Mouse (Mus musculus) hindbrain, postnatal 0 days (tissue): ENCODE results near the gene Pnma5. TPM values are rescaled to one million over a fixed set of nuclear protein-coding genes. Genes with fewer than 3 reads are reported as not detected.

ENCODE experiments used
- ATAC-seq: fragments of 200-750 bp; cut with Nextera tagmentation; 2 replicates; pipeline ENCODE4 v1.8.0; 2017; ENCODE audit warnings: mild to moderate bottlenecking, moderate TSS enrichment, moderate library complexity
- DNase-seq: peaks from one replicate; pipeline ENCODE4 v3.0.0-alpha.2; 2015; ENCODE audit warnings: low spot score
- H3K27ac ChIP-seq: fragments of 300-500 bp; sonication (generic); 2 replicates; pipeline ENCODE4 v1.5.1; 2014; ENCODE audit warnings: mild to moderate bottlenecking
- H3K27me3 ChIP-seq: fragments of 300-500 bp; sonication (generic); 2 replicates; pipeline ENCODE4 v1.6.1; 2014; ENCODE audit warnings: low read length, mixed read lengths; ENCODE audit not compliant: insufficient read depth
- H3K36me3 ChIP-seq: fragments of 300-500 bp; sonication (generic); 2 replicates; pipeline ENCODE4 v1.6.1; 2014; ENCODE audit warnings: low read length, mixed read lengths; ENCODE audit not compliant: insufficient read depth
- H3K4me1 ChIP-seq: fragments of 300-500 bp; sonication (generic); 2 replicates; pipeline ENCODE4 v1.6.1; 2014; ENCODE audit warnings: antibody characterized with exemption, low read length, mixed read lengths; ENCODE audit not compliant: insufficient read depth
- H3K4me2 ChIP-seq: fragments of 300-500 bp; sonication (generic); 2 replicates; pipeline ENCODE4 v1.6.1; 2014; ENCODE audit warnings: low read depth, mild to moderate bottlenecking, low read length, moderate library complexity, mixed read lengths
- H3K4me3 ChIP-seq: fragments of 300-500 bp; sonication (generic); 2 replicates; pipeline ENCODE4 v1.5.1; 2014; ENCODE audit warnings: low read length
- H3K9ac ChIP-seq: fragments of 300-500 bp; sonication (generic); replicated peaks from 2 replicates; pipeline ENCODE4 v1.6.1; 2014; ENCODE audit warnings: mild to moderate bottlenecking, low read length, moderate library complexity, mixed read lengths
- H3K9me3 ChIP-seq: fragments of 300-500 bp; sonication (generic); 2 replicates; pipeline ENCODE4 v1.6.1; 2016; ENCODE audit warnings: low read length, mixed read lengths
- CTCF ChIP-seq: IDR thresholded peaks from 2 replicates; pipeline ENCODE4 v1.5.1; 2016; ENCODE audit warnings: antibody characterized with exemption, control low read depth, low read depth
- WGBS: fragments of 180-500 bp; shearing (Covaris S2); extraction: QIAGEN DNeasy Blood & Tissue Kit; methylation state at CpG from one replicate; pipeline ENCODE4 v1.1.7; 2014; 5-methylcytosine and 5-hydroxymethylcytosine counted together
- polyA plus RNA-seq: library from polyadenylated mRNA; unstranded; fragments of >200 nt; fragmentation: Nextera tagmentation; extraction: Ambion mirVana; gene quantifications from 2 replicates; pipeline ENCODE4 v1.2.1, GENCODE M21; 2015
- total RNA-seq: library from RNA; depleted of rRNA; stranded (reverse); fragments of >200 nt; gene quantifications from 2 replicates; pipeline ENCODE4 v1.2.3, GENCODE M21; 2014

Gene Pnma5
- total and polyA plus RNA-seq, 2 experiments from 2014 or later, result 0.33 TPM; not detected in 1

GRCm38 (mm10) chrX:73005678-73006077 lies 31.2 kb downstream of the Pnma5 start:
- DNase-seq (no peak), ATAC-seq (no peak)
- 76% methylated on average over 4 of the region's 4 CpGs for WGBS
- Histone ChIP-seq H3K27ac (no peak overlapping the region), H3K27me3 (no peaks in the 10 kb centered on the region), H3K4me2 (no peak overlapping the region), H3K4me3 (no peak overlapping the region), H3K9ac (no peak overlapping the region), H3K36me3 (no peaks in the 10 kb centered on the region), H3K9me3 (no peaks in the 10 kb centered on the region), H3K4me1 (no peaks in the 10 kb centered on the region)
- TF ChIP-seq CTCF, result no peak

DNA sequence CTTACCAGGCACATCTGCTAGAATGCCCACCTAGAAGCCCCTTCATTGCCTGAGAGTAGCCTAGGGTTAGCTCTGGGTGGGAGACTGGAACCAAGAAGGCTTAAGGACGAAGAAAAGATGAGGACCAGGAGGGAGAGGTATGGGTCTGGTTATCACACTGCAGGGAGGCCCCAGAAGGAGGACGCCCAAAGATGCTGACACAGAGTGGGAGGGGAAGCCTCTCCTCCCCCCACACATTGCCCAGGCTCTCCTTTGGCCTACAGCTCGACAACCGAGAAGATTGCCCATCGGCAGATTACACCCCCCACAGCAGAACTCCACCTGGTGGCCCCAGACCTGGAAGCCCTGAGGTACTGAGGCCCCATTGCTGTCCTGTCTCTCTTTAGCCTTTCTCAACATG lies 33.8 kb downstream of the Pnma5 start:
- Histone ChIP-seq H3K27ac (no peak overlapping the region), H3K36me3 (no peaks in the 10 kb centered on the region), H3K9me3 (no peaks in the 10 kb centered on the region), H3K27me3 (no peaks in the 10 kb centered on the region), H3K4me1 (no peaks in the 10 kb centered on the region), H3K4me2 (no peak overlapping the region), H3K9ac (no peak overlapping the region), H3K4me3 (no peak overlapping the region)
- DNase-seq, result no peak
- ATAC-seq, result no peak
- no peak for TF ChIP-seq CTCF
- 84% methylated on average over 5 of the region's 5 CpGs for WGBS

DNA sequence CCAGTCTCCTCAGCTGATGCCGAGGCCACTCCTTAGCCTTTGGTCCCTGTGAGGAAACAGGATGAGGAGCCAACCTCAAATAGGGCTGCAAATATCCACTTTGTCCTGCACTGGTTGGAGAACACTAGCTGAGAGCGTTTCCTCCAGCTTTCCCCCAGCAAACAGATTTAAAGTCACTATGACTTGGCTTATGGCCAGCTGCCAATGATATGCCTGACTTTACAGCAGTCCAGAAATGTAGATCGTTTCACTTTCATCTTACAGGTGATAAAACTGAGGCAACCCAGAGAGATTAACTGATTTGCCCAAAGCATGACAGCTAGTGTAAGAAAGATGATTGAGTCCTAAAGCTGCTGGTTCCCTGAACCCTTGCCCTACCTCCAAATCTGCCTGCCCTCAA lies 41.4 kb downstream of the Pnma5 start:
- no peak overlapping the region for H3K27ac ChIP-seq
- no peaks in the 10 kb centered on the region for H3K27me3 ChIP-seq
- H3K9me3 ChIP-seq, result no peaks in the 10 kb centered on the region
- H3K9ac ChIP-seq, result no peak overlapping the region
- 71% methylated on average over 3 of the region's 3 CpGs for WGBS
- H3K4me3 ChIP-seq, result no peak overlapping the region
- H3K4me2 ChIP-seq, result no peak overlapping the region
- no peaks in the 10 kb centered on the region for H3K4me1 ChIP-seq
- DNase-seq (no peak), ATAC-seq (no peak)
- no peak for TF ChIP-seq CTCF
- no peaks in the 10 kb centered on the region for H3K36me3 ChIP-seq

DNA sequence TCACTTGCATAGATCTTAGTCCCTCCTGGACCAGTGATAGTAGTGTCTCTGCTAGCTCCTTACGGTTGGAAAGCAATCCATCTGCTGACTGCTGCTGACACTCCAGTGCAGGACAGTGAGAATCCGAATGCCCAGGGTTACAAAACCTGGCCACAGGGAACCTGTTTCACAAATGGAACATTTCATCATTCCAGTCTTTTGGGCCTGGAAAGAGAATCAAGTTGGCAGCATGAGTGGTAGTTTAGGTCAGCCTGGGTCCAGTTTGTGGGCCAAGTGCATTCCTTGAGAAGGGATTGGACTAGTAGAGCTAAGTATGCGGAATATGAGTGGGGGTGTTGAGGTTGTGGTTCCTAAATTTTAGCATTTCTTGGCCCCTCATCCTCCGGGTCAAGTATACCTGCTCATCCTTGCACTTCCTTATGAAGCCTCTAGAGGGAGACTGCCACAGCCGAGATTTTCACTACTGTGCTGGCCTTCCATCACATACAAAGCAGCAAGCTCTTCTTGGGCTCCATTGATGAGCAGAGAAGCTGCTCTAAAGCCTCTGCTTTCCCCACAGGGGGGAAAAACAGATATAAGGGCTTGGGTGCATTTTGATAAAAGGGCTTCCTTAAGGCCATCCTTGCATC lies 44.5 kb downstream of the Pnma5 start:
- no peak overlapping the region for H3K27ac ChIP-seq
- no peaks in the 10 kb centered on the region for H3K4me1 ChIP-seq
- H3K36me3 ChIP-seq, result no peaks in the 10 kb centered on the region
- H3K9ac ChIP-seq, result no peak overlapping the region
- H3K9me3 ChIP-seq, result no peaks in the 10 kb centered on the region
- 55% methylated on average over 5 of the region's 5 CpGs for WGBS
- peak; percentile 59 for TF ChIP-seq CTCF
- no peak overlapping the region for H3K4me2 ChIP-seq
- no peaks in the 10 kb centered on the region for H3K27me3 ChIP-seq
- ATAC-seq (no peak), DNase-seq (no peak)
- no peak overlapping the region for H3K4me3 ChIP-seq

DNA sequence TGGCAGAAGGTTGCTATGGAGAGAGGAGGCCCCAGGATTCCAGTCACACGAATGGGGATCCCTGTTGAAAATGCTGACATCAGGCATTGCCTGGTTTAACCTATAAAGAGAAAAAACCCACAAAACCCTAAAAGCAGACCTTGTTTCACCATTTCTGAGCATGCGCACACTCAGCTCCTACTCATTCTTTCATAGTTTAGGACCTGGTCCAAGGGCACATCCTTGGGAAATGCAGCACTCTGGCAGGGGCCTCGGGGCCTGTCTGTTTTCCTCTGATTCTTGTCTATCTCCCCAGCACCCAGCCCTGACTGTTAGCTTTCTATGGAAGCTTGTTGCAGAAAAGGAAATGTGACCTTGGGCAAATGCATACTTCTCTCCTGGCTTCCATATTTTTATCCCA lies 46.3 kb downstream of the Pnma5 start:
- DNase-seq (no peak), ATAC-seq (no peak)
- H3K4me1 ChIP-seq, result no peaks in the 10 kb centered on the region
- no peak overlapping the region for H3K4me3 ChIP-seq
- H3K27ac ChIP-seq, result no peak overlapping the region
- WGBS, result 63% methylated on average over 3 of the region's 3 CpGs
- no peaks in the 10 kb centered on the region for H3K36me3 ChIP-seq
- TF ChIP-seq CTCF, result no peak
- no peaks in the 10 kb centered on the region for H3K9me3 ChIP-seq
- no peak overlapping the region for H3K9ac ChIP-seq
- no peaks in the 10 kb centered on the region for H3K27me3 ChIP-seq
- no peak overlapping the region for H3K4me2 ChIP-seq

DNA sequence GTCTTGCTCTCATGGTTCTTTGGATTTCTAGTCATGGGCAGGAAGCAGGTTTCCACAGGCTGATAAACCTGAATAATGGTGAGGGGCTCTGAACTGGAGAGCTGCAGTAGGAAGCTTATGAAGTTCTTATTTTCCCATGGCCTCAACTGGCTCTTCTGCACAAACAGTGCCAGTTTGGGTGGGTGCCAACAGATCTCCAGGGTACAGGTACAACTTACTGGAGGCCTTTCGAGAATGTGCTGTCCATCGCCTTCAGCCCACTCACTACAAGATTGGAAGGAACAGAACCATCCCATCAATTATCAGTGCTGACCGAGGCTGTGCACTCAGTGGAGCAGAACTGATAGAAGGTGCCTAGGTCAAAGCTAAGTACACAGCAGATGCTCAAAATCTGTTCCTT lies 48.5 kb downstream of the Pnma5 start:
- H3K27ac ChIP-seq, result no peak overlapping the region
- no peaks in the 10 kb centered on the region for H3K27me3 ChIP-seq
- 68% methylated on average over 3 of the region's 3 CpGs for WGBS
- no peak overlapping the region for H3K4me3 ChIP-seq
- H3K4me2 ChIP-seq, result no peak overlapping the region
- no peak for ATAC-seq
- no peaks in the 10 kb centered on the region for H3K4me1 ChIP-seq
- TF ChIP-seq CTCF, result no peak
- no peaks in the 10 kb centered on the region for H3K9me3 ChIP-seq
- H3K36me3 ChIP-seq, result no peaks in the 10 kb centered on the region
- DNase-seq, result no peak
- H3K9ac ChIP-seq, result no peak overlapping the region

- Histone ChIP-seq H3K9ac (peak overlapping the region; percentile 33; the same call in 1 of the 2 replicates), H3K27ac (no peak overlapping the region), H3K4me1 (no peaks in the 10 kb centered on the region), H3K27me3 (no peaks in the 10 kb centered on the region), H3K9me3 (no peaks in the 10 kb centered on the region), H3K36me3 (no peaks in the 10 kb centered on the region), H3K4me2 (peak overlapping the region; percentile 65), H3K4me3 (peak overlapping the region; percentile 35)
- no peak for ATAC-seq
- DNase-seq, result no peak
- 34% methylated on average over 14 of the region's 14 CpGs for WGBS
- TF ChIP-seq CTCF, result no peak
Observed at GRCm38 (mm10) chrX:72987520-72987905, 49.4 kb downstream of the Pnma5 start.
